ENCODE assay signal across 8 mouse cellular contexts in the genomic region with DNA sequence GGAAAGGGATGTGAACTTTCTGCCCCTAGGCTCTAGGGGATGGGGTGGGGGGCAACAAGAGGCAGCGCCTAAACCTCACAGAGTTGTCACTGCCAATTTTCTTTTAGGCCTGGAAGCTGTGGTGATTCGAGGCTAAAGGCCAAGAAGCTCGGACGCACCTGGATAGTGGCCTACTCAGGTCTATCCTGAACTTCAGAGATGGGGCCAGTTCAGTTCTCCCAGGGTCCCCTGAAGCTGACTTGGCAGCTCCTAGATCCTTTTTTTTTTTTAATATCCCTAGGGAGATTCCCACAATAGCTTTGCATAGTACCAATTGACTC. TPM values are rescaled to one million over a fixed set of nuclear protein-coding genes. Genes with fewer than 3 reads are reported as not detected.
A peak's percentile ranks its signal among the peaks of the same experiment; 100 is the strongest.
DNase-seq lines count a peak whose midpoint lies in the region; ATAC-seq and TF ChIP-seq lines count a peak whose summit lies in the region.

No protein-coding gene starts in this region.

- peaks cover 21% of the 10 kb centered on the region for H3K4me1 ChIP-seq in kidney, postnatal 0 days (replicated peaks; ENCODE audit: insufficient read depth, low read length)
- H3K4me1 ChIP-seq in embryonic facial prominence, embryonic 11.5 days (ENCODE audit: control insufficient read depth, insufficient read depth, low read length) = peaks cover 8% of the 10 kb centered on the region
- H3K4me1 ChIP-seq in hindbrain, embryonic 16.5 days (ENCODE audit: control insufficient read depth, insufficient read depth, low read depth, low read length) = peaks cover 32% of the 10 kb centered on the region
- peaks cover 40% of the 10 kb centered on the region for H3K4me1 ChIP-seq in midbrain, embryonic 15.5 days

- no peak for TF ChIP-seq CTCF in kidney, postnatal 0 days (IDR thresholded peaks at IDR 0.05; ENCODE audit: low read depth)

- H3K4me2 ChIP-seq in kidney, postnatal 0 days (ENCODE audit: low read length) = peak overlapping the region; percentile 98
- peak overlapping the region; percentile 94 for H3K4me2 ChIP-seq in embryonic facial prominence, embryonic 11.5 days (ENCODE audit: low read depth, low read length)
- peak overlapping the region; percentile 78 for H3K4me2 ChIP-seq in hindbrain, embryonic 16.5 days (ENCODE audit: low read length)
- H3K4me2 ChIP-seq in midbrain, embryonic 15.5 days = peak overlapping the region; percentile 89

- H3K27me3 ChIP-seq in kidney, postnatal 0 days (ENCODE audit: insufficient read depth, low read length) = peaks cover 43% of the 10 kb centered on the region
- H3K27me3 ChIP-seq in embryonic facial prominence, embryonic 11.5 days (ENCODE audit: control insufficient read depth, insufficient read depth, low read length) = peaks cover 60% of the 10 kb centered on the region
- H3K27me3 ChIP-seq in hindbrain, embryonic 16.5 days (replicated peaks; ENCODE audit: control insufficient read depth, insufficient read depth, low read length) = peaks cover 27% of the 10 kb centered on the region
- H3K27me3 ChIP-seq in midbrain, embryonic 15.5 days (replicated peaks) = peaks cover 74% of the 10 kb centered on the region

- no peak for DNase-seq in kidney, postnatal 0 days (ENCODE audit: low spot score)
- DNase-seq in kidney, adult 9 months = no peak
- DNase-seq in embryonic facial prominence, embryonic 11.5 days (ENCODE audit: low spot score) = no peak
- no peak for DNase-seq in thymus, adult 18-20 months
- DNase-seq in cerebellum, adult 8-10 months = no peak
- no peak for DNase-seq in embryo, embryonic 10.5 days (ENCODE audit: low spot score)

- H3K9me3 ChIP-seq in kidney, postnatal 0 days (replicated peaks; ENCODE audit: low read length) = no peaks in the 10 kb centered on the region
- H3K9me3 ChIP-seq in embryonic facial prominence, embryonic 11.5 days (replicated peaks; ENCODE audit: control insufficient read depth, low read length) = no peaks in the 10 kb centered on the region
- H3K9me3 ChIP-seq in hindbrain, embryonic 16.5 days (ENCODE audit: control insufficient read depth, low read length) = no peaks in the 10 kb centered on the region
- H3K9me3 ChIP-seq in midbrain, embryonic 15.5 days = no peaks in the 10 kb centered on the region

- WGBS in kidney, postnatal 0 days = 40% methylated on average over 4 of the region's 4 CpGs
- 11% methylated on average over 4 of the region's 4 CpGs for WGBS in embryonic facial prominence, embryonic 11.5 days
- 18% methylated on average over 4 of the region's 4 CpGs for WGBS in hindbrain, embryonic 16.5 days
- 26% methylated on average over 4 of the region's 4 CpGs for WGBS in midbrain, embryonic 15.5 days

- ATAC-seq in kidney, postnatal 0 days (replicated peaks; ENCODE audit: low FRiP score, low read depth) = no peak
- no peak for ATAC-seq in embryonic facial prominence, embryonic 11.5 days (replicated peaks; ENCODE audit: insufficient number of reproducible peaks, low FRiP score, low TSS enrichment, low read depth)
- ATAC-seq in hindbrain, embryonic 16.5 days = no peak
- no peak for ATAC-seq in midbrain, embryonic 15.5 days (replicated peaks)

- peak overlapping the region; percentile 65 for H3K9ac ChIP-seq in kidney, postnatal 0 days (ENCODE audit: low read depth, low read length)
- H3K9ac ChIP-seq in embryonic facial prominence, embryonic 11.5 days (replicated peaks; ENCODE audit: low read length) = peak overlapping the region; percentile 72
- H3K9ac ChIP-seq in hindbrain, embryonic 16.5 days (ENCODE audit: low read depth, low read length) = peak overlapping the region; percentile 67
- peak overlapping the region; percentile 48; the same call in 1 of the 2 replicates for H3K9ac ChIP-seq in midbrain, embryonic 15.5 days

- no peaks in the 10 kb centered on the region for H3K36me3 ChIP-seq in kidney, postnatal 0 days (ENCODE audit: insufficient read depth, low read length)
- H3K36me3 ChIP-seq in embryonic facial prominence, embryonic 11.5 days (replicated peaks; ENCODE audit: control insufficient read depth, insufficient read depth, low read depth, low read length) = no peaks in the 10 kb centered on the region
- H3K36me3 ChIP-seq in hindbrain, embryonic 16.5 days (ENCODE audit: control insufficient read depth, insufficient read depth, low read length) = no peaks in the 10 kb centered on the region
- H3K36me3 ChIP-seq in midbrain, embryonic 15.5 days (replicated peaks) = no peaks in the 10 kb centered on the region

- H3K27ac ChIP-seq in kidney, postnatal 0 days = peak overlapping the region; percentile 62; the same call in 1 of the 2 replicates
- no peak overlapping the region; the same call in 1 of the 2 replicates for H3K27ac ChIP-seq in embryonic facial prominence, embryonic 11.5 days (replicated peaks; ENCODE audit: low read depth, low read length)
- peak overlapping the region; percentile 66 for H3K27ac ChIP-seq in hindbrain, embryonic 16.5 days (ENCODE audit: low read depth, low read length)
- H3K27ac ChIP-seq in midbrain, embryonic 15.5 days = no peak overlapping the region

- peak overlapping the region; percentile 62 for H3K4me3 ChIP-seq in kidney, postnatal 0 days (replicated peaks; ENCODE audit: low read depth, low read length)
- H3K4me3 ChIP-seq in embryonic facial prominence, embryonic 11.5 days (ENCODE audit: low read depth, low read length) = peak overlapping the region; percentile 65
- H3K4me3 ChIP-seq in hindbrain, embryonic 16.5 days (ENCODE audit: low read length) = peak overlapping the region; percentile 64
- H3K4me3 ChIP-seq in midbrain, embryonic 15.5 days = peak overlapping the region; percentile 59

RNA-seq across cellular contexts. Expression of gene Ntn1, which starts 13.2 kb away (rescaled TPM):
- polyA plus RNA-seq in kidney, postnatal 0 days (2015; fragmentation: Nextera tagmentation; extraction: Ambion mirVana) = 11.0 and 11.8 TPM in 2 replicates
- polyA plus RNA-seq in embryonic facial prominence, embryonic 11.5 days (2014; fragmentation: Nextera tagmentation; extraction: Ambion mirVana) = 3.2 and 4.2 TPM in 2 replicates
- polyA plus RNA-seq in hindbrain, embryonic 16.5 days (2015; fragmentation: Nextera tagmentation; extraction: Ambion mirVana) = 13.3 and 21.7 TPM in 2 replicates
- 22.7 and 23.2 TPM in 2 replicates for polyA plus RNA-seq in midbrain, embryonic 15.5 days (2015; fragmentation: Nextera tagmentation; extraction: Ambion mirVana)

RNA-seq across cellular contexts. Expression of gene Pik3r5, which starts 44.5 kb away (rescaled TPM):
- polyA plus RNA-seq in kidney, postnatal 0 days (2015; fragmentation: Nextera tagmentation; extraction: Ambion mirVana) = 0.21 and 0.23 TPM in 2 replicates
- 0.50 and 0.66 TPM in 2 replicates for polyA plus RNA-seq in embryonic facial prominence, embryonic 11.5 days (2014; fragmentation: Nextera tagmentation; extraction: Ambion mirVana)
- polyA plus RNA-seq in hindbrain, embryonic 16.5 days (2015; fragmentation: Nextera tagmentation; extraction: Ambion mirVana) = 0.26 and 0.44 TPM in 2 replicates
- polyA plus RNA-seq in midbrain, embryonic 15.5 days (2015; fragmentation: Nextera tagmentation; extraction: Ambion mirVana) = 0.10 and 0.43 TPM in 2 replicates

Comparison
In these comparisons a context has a peak if more than half of its experiments do, and no peak if none do; other contexts are left out.
1. H3K27ac ChIP-seq: peak in kidney, postnatal 0 days (single experiment) and hindbrain, embryonic 16.5 days (single experiment); none in embryonic facial prominence, embryonic 11.5 days (single experiment) and midbrain, embryonic 15.5 days (single experiment).
2. Peak in every context shown above with its lines, with median percentiles within 50 percentile points of each other: H3K4me2 ChIP-seq, H3K4me3 ChIP-seq and H3K9ac ChIP-seq.